Mouse (Mus musculus) heart, postnatal 36 days (tissue): ENCODE data around the gene Jph2. TPM values are rescaled to one million over a fixed set of nuclear protein-coding genes. Genes with fewer than 3 reads are reported as not detected.

Source experiments
- DNase-seq, 2 experiments: peaks; one replicate each; pipeline ENCODE4 v3.0.0; 2021 to 2022
- intact Hi-C: fragments of 180-260 bp; cut with DNase I; formaldehyde crosslinking; loops from one replicate; pipeline ENCODE4 v1.15.1; 2025
- total RNA-seq, 2 experiments: library from RNA; stranded (reverse); gene quantifications; 2 replicates each; pipeline ENCODE4 v1.2.3; 2021

Jph2 gene
- total RNA-seq, result 100 to 1,000 TPM; 323 to 334 TPM

GRCm38 (mm10) chr2:163397905-163398304, at the start of gene Jph2:
Jph2 (minus strand) TSS chr2:163397993.
- intact Hi-C loops, result loop anchor here (2.0 to 5.0 kb wide), 2 partner anchors 27 to 36 kb away; no protein-coding TSS in a partner anchor
- peak; percentile 73 to 76 for DNase-seq

- intact Hi-C loops, result no loop called here
- DNase-seq, result no peak
Measured at GRCm38 (mm10) chr2:163447375-163447774, 49.6 kb upstream of the Jph2 start.

GRCm38 (mm10) chr2:163444017-163444416, 46.2 kb upstream of the Jph2 start:
- intact Hi-C loops, result no loop called here
- no peak for DNase-seq

- peak; percentile 41 for DNase-seq
- intact Hi-C loops, result no loop called here
Measured at GRCm38 (mm10) chr2:163443543-163443942, 45.8 kb upstream of the Jph2 start.

- DNase-seq, result no peak
- intact Hi-C loops, result no loop called here
Measured at GRCm38 (mm10) chr2:163439488-163439887, 41.7 kb upstream of the Jph2 start.

- DNase-seq, result no peak
- intact Hi-C loops, result no loop called here
Measured at GRCm38 (mm10) chr2:163438619-163439451, 41.0 kb upstream of the Jph2 start.

- DNase-seq, result no peak
- intact Hi-C loops, result no loop called here
Measured at GRCm38 (mm10) chr2:163438246-163438618, 40.4 kb upstream of the Jph2 start, which contains the start of gene Gdap1l1. Gdap1l1 (plus strand) TSS chr2:163438476.

- DNase-seq, result no peak
- intact Hi-C loops, result no loop called here
Measured at GRCm38 (mm10) chr2:163437800-163438199, 40.0 kb upstream of the Jph2 start.

GRCm38 (mm10) chr2:163433971-163434370, 36.2 kb upstream of the Jph2 start:
- intact Hi-C loops, result no loop called here
- DNase-seq, result no peak

- DNase-seq, result no peak
- intact Hi-C loops, result no loop called here
Measured at GRCm38 (mm10) chr2:163431289-163431688, 33.5 kb upstream of the Jph2 start.

- intact Hi-C loops, result no loop called here
- DNase-seq, result no peak
Measured at GRCm38 (mm10) chr2:163428346-163429011, 30.7 kb upstream of the Jph2 start.

- intact Hi-C loops, result no loop called here
Measured at GRCm38 (mm10) chr2:163424597-163424996, 26.8 kb upstream of the Jph2 start, which contains the start of gene Oser1. Oser1 (minus strand) TSS chr2:163424697.

GRCm38 (mm10) chr2:163422895-163423660, 25.3 kb upstream of the Jph2 start:
- intact Hi-C loops, result no loop called here
- DNase-seq, result no peak

More at GRCm38 (mm10) chr2:163424597-163424996, 26.8 kb upstream of the Jph2 start, which contains the start of gene Oser1:
- no peak for DNase-seq

- DNase-seq, result no peak
- intact Hi-C loops, result loop anchor here (1.0 kb wide), 1 partner anchor 52 kb away; the partner anchor contains the start of gene Fitm2
Measured at GRCm38 (mm10) chr2:163420366-163420886, 22.6 kb upstream of the Jph2 start.

GRCm38 (mm10) chr2:163419346-163420045, 21.7 kb upstream of the Jph2 start:
- intact Hi-C loops, result loop anchor here (1.0 to 5.0 kb wide), 2 partner anchors 53 to 487 kb away; partner anchors contain the start of genes Fitm2 and Srsf6
- peak; percentile 98 to 99 for DNase-seq

GRCm38 (mm10) chr2:163418841-163419345, 21.1 kb upstream of the Jph2 start:
- intact Hi-C loops, result loop anchor here (5.0 kb wide), 1 partner anchor 487 kb away; the partner anchor contains the start of gene Srsf6
- DNase-seq, result peak in 1 of 2 experiments; percentile 24

GRCm38 (mm10) chr2:163417830-163418229, 20.0 kb upstream of the Jph2 start:
- intact Hi-C loops, result loop anchor here (5.0 kb wide), 1 partner anchor 486 kb away; the partner anchor contains the start of gene Srsf6
- DNase-seq, result no peak

GRCm38 (mm10) chr2:163417026-163417425, 19.2 kb upstream of the Jph2 start:
- no peak for DNase-seq
- intact Hi-C loops, result loop anchor here (5.0 kb wide), 1 partner anchor 485 kb away; the partner anchor contains the start of gene Srsf6

GRCm38 (mm10) chr2:163412846-163413590, 15.2 kb upstream of the Jph2 start:
- DNase-seq, result no peak
- intact Hi-C loops, result no loop called here
